Mouse (Mus musculus): ENCODE measurements around the gene Retreg3.

DNA sequence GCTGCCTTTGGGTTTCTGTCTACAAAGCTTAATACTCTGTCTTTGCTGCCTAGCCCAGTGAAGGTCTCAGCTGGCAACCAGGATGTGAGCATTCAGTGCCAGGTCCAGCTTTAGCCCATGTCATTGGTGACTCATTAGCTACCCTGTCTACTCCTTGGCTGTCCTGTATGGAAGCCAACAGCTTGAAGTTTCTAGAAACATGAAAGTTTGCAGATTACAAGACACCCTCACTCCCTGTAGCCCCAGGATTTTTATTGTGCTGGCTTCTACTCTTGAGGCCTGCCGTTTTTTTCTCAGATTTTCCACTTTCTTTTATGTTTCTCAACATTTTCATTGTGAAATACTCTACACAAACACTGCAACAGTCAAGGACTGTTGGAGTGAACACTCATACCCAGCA, 29.8 kb downstream of the Retreg3 start:
- TF ChIP-seq POLR2A (IDR thresholded peaks at IDR 0.05; ENCODE audit: control insufficient read depth, extremely low read depth, insufficient read depth, low read length, poor library complexity) (no peak), CTCF (IDR thresholded peaks at IDR 0.05; ENCODE audit: borderline replicate concordance, control insufficient read depth, extremely low read depth, insufficient read depth, low read length, poor library complexity) (no peak)
